Mouse (Mus musculus): ENCODE data around the gene Hist2h2ab. TPM values are rescaled to one million over a fixed set of nuclear protein-coding genes. Genes with fewer than 3 reads are reported as not detected.

The Hist2h2ab gene
- total RNA-seq, 1 experiment, result 54.2 TPM

GRCm38 (mm10) chr3:96263558-96264403, 44.1 kb downstream of the Hist2h2ab start:
- Histone ChIP-seq H3K9ac (ENCODE audit: insufficient read depth, low read depth, low read length, poor library complexity, severe bottlenecking) (peak overlapping the region; percentile 90), H3K4me1 (ENCODE audit: control insufficient read depth in 2 of 2, insufficient read depth in 2 of 2, low read length in 2 of 2, poor library complexity in 1 of 2) (peaks cover 0 to 7% of the 10 kb centered on the region in 2 experiments; a peak in 2 of 4 replicates), H3K4me3 (ENCODE audit: insufficient read depth in 1 of 2, low read depth in 1 of 2, low read length in 2 of 2, poor library complexity in 1 of 2, severe bottlenecking in 1 of 2) (peak overlapping the region; percentile 56 to 70), H3K27ac (ENCODE audit: insufficient read depth, low read depth, low read length, poor library complexity, severe bottlenecking) (peak overlapping the region; percentile 80), H3K36me3 (ENCODE audit: control insufficient read depth, insufficient read depth, low read length, poor library complexity, severe bottlenecking) (no peaks in the 10 kb centered on the region), H3K9me3 (ENCODE audit: control insufficient read depth, insufficient read depth, low read depth, low read length) (no peaks in the 10 kb centered on the region)
- DNase-seq (ENCODE audit: low read depth, low spot score), result no peak
- in situ Hi-C loops (cut with MboI; ENCODE audit: low sequenced_read_pairs in 2 of 2, unreplicated experiment in 2 of 2), result no loop called here
- TF ChIP-seq MAFK (IDR thresholded peaks at IDR 0.05; ENCODE audit: insufficient read depth, low read depth, low read length) (no peak), ZC3H11A (IDR thresholded peaks at IDR 0.05; ENCODE audit: borderline replicate concordance, low read depth, low read length) (no peak), ZNF384 (IDR thresholded peaks at IDR 0.05; ENCODE audit: low read depth, low read length) (no peak), CHD2 (IDR thresholded peaks at IDR 0.05; ENCODE audit: low read depth, low read length) (no peak), HCFC1 (IDR thresholded peaks at IDR 0.05; ENCODE audit: borderline replicate concordance, insufficient read depth, low read length) (no peak)

GRCm38 (mm10) chr3:96264404-96264949, 44.8 kb downstream of the Hist2h2ab start:
- H3K4me1 ChIP-seq (ENCODE audit: control insufficient read depth in 2 of 2, insufficient read depth in 2 of 2, low read length in 2 of 2, poor library complexity in 1 of 2), result peaks cover 0 to 7% of the 10 kb centered on the region in 2 experiments; a peak in 2 of 4 replicates

GRCm38 (mm10) chr3:96266132-96266710, 46.6 kb downstream of the Hist2h2ab start:
- peaks cover 2 to 7% of the 10 kb centered on the region in 2 experiments; a peak in 2 of 4 replicates for H3K4me1 ChIP-seq (ENCODE audit: control insufficient read depth in 2 of 2, insufficient read depth in 2 of 2, low read length in 2 of 2, poor library complexity in 1 of 2)

More at GRCm38 (mm10) chr3:96264404-96264949, 44.8 kb downstream of the Hist2h2ab start:
- in situ Hi-C loops (cut with MboI; ENCODE audit: low sequenced_read_pairs in 2 of 2, unreplicated experiment in 2 of 2), result no loop called here
- Histone ChIP-seq H3K9ac (ENCODE audit: insufficient read depth, low read depth, low read length, poor library complexity, severe bottlenecking) (peak overlapping the region; percentile 27; the same call in 1 of the 2 replicates), H3K36me3 (ENCODE audit: control insufficient read depth, insufficient read depth, low read length, poor library complexity, severe bottlenecking) (no peaks in the 10 kb centered on the region), H3K9me3 (ENCODE audit: control insufficient read depth, insufficient read depth, low read depth, low read length) (no peaks in the 10 kb centered on the region), H3K27ac (ENCODE audit: insufficient read depth, low read depth, low read length, poor library complexity, severe bottlenecking) (no peak overlapping the region; the same call in 1 of the 2 replicates), H3K4me3 (ENCODE audit: insufficient read depth in 1 of 2, low read depth in 1 of 2, low read length in 2 of 2, poor library complexity in 1 of 2, severe bottlenecking in 1 of 2) (peak overlapping the region; percentile 56 to 70; a peak in 2 of 4 replicates)
- no peak for DNase-seq (ENCODE audit: low read depth, low spot score)
- TF ChIP-seq CHD2 (IDR thresholded peaks at IDR 0.05; ENCODE audit: low read depth, low read length) (no peak), ZNF384 (IDR thresholded peaks at IDR 0.05; ENCODE audit: low read depth, low read length) (no peak), MAFK (IDR thresholded peaks at IDR 0.05; ENCODE audit: insufficient read depth, low read depth, low read length) (no peak), ZC3H11A (IDR thresholded peaks at IDR 0.05; ENCODE audit: borderline replicate concordance, low read depth, low read length) (no peak), HCFC1 (IDR thresholded peaks at IDR 0.05; ENCODE audit: borderline replicate concordance, insufficient read depth, low read length) (no peak)

GRCm38 (mm10) chr3:96267541-96267940, 47.9 kb downstream of the Hist2h2ab start:
- Histone ChIP-seq H3K4me1 (ENCODE audit: control insufficient read depth in 2 of 2, insufficient read depth in 2 of 2, low read length in 2 of 2, poor library complexity in 1 of 2) (peaks cover 2 to 5% of the 10 kb centered on the region in 2 experiments; a peak in 2 of 4 replicates), H3K36me3 (ENCODE audit: control insufficient read depth, insufficient read depth, low read length, poor library complexity, severe bottlenecking) (no peaks in the 10 kb centered on the region), H3K4me3 (ENCODE audit: insufficient read depth in 1 of 2, low read depth in 1 of 2, low read length in 2 of 2, poor library complexity in 1 of 2, severe bottlenecking in 1 of 2) (no peak overlapping the region), H3K9ac (ENCODE audit: insufficient read depth, low read depth, low read length, poor library complexity, severe bottlenecking) (peak overlapping the region; percentile 26; the same call in 1 of the 2 replicates), H3K9me3 (ENCODE audit: control insufficient read depth, insufficient read depth, low read depth, low read length) (no peaks in the 10 kb centered on the region), H3K27ac (ENCODE audit: insufficient read depth, low read depth, low read length, poor library complexity, severe bottlenecking) (no peak overlapping the region; the same call in 1 of the 2 replicates)
- in situ Hi-C loops (cut with MboI; ENCODE audit: low sequenced_read_pairs in 2 of 2, unreplicated experiment in 2 of 2), result no loop called here
- TF ChIP-seq ZNF384 (IDR thresholded peaks at IDR 0.05; ENCODE audit: low read depth, low read length) (no peak), HCFC1 (IDR thresholded peaks at IDR 0.05; ENCODE audit: borderline replicate concordance, insufficient read depth, low read length) (no peak), ZC3H11A (IDR thresholded peaks at IDR 0.05; ENCODE audit: borderline replicate concordance, low read depth, low read length) (no peak), MAFK (IDR thresholded peaks at IDR 0.05; ENCODE audit: insufficient read depth, low read depth, low read length) (no peak), CHD2 (IDR thresholded peaks at IDR 0.05; ENCODE audit: low read depth, low read length) (no peak)
- DNase-seq (ENCODE audit: low read depth, low spot score), result no peak

More at GRCm38 (mm10) chr3:96266132-96266710, 46.6 kb downstream of the Hist2h2ab start:
- DNase-seq (ENCODE audit: low read depth, low spot score), result no peak
- Histone ChIP-seq H3K9me3 (ENCODE audit: control insufficient read depth, insufficient read depth, low read depth, low read length) (no peaks in the 10 kb centered on the region), H3K4me3 (ENCODE audit: insufficient read depth in 1 of 2, low read depth in 1 of 2, low read length in 2 of 2, poor library complexity in 1 of 2, severe bottlenecking in 1 of 2) (no peak overlapping the region), H3K36me3 (ENCODE audit: control insufficient read depth, insufficient read depth, low read length, poor library complexity, severe bottlenecking) (no peaks in the 10 kb centered on the region), H3K9ac (ENCODE audit: insufficient read depth, low read depth, low read length, poor library complexity, severe bottlenecking) (no peak overlapping the region), H3K27ac (ENCODE audit: insufficient read depth, low read depth, low read length, poor library complexity, severe bottlenecking) (no peak overlapping the region)
- in situ Hi-C loops (cut with MboI; ENCODE audit: low sequenced_read_pairs in 2 of 2, unreplicated experiment in 2 of 2), result no loop called here
- TF ChIP-seq HCFC1 (IDR thresholded peaks at IDR 0.05; ENCODE audit: borderline replicate concordance, insufficient read depth, low read length) (no peak), ZNF384 (IDR thresholded peaks at IDR 0.05; ENCODE audit: low read depth, low read length) (no peak), CHD2 (IDR thresholded peaks at IDR 0.05; ENCODE audit: low read depth, low read length) (no peak), ZC3H11A (IDR thresholded peaks at IDR 0.05; ENCODE audit: borderline replicate concordance, low read depth, low read length) (no peak), MAFK (IDR thresholded peaks at IDR 0.05; ENCODE audit: insufficient read depth, low read depth, low read length) (no peak)

Measured in ES-E14 (cell line).